Mouse (Mus musculus): ENCODE measurements around the gene Leng8. TPM values are rescaled to one million over a fixed set of nuclear protein-coding genes. Genes with fewer than 3 reads are reported as not detected.
"Not testable (repeated sequence)": the region's sequence is repeated elsewhere in the genome, so short reads cannot be mapped to it uniquely, and the experiment has no call there.

The Leng8 gene
- polyA plus RNA-seq, 1 experiment, result 56.6 TPM

- H3K4me1 ChIP-seq, result peaks cover 89% of the 10 kb centered on the region
- H3K9me3 ChIP-seq, result no peaks in the 10 kb centered on the region
- peaks cover 6% of the 10 kb centered on the region for H3K27me3 ChIP-seq (replicated peaks)
- H3K4me3 ChIP-seq (replicated peaks), result peak overlapping the region; percentile 78
- peaks cover 64% of the 10 kb centered on the region for H3K36me3 ChIP-seq (replicated peaks; ENCODE audit: low read length)
- TF ChIP-seq GATA1 (IDR thresholded peaks at IDR 0.05; ENCODE audit: borderline replicate concordance, low read length), result no peak
- no peak for TF ChIP-seq FLI1 (IDR thresholded peaks at IDR 0.05; ENCODE audit: low read length)
Measured at GRCm38 (mm10) chr7:4151241-4151640, 14.4 kb downstream of the Leng8 start.

DNA sequence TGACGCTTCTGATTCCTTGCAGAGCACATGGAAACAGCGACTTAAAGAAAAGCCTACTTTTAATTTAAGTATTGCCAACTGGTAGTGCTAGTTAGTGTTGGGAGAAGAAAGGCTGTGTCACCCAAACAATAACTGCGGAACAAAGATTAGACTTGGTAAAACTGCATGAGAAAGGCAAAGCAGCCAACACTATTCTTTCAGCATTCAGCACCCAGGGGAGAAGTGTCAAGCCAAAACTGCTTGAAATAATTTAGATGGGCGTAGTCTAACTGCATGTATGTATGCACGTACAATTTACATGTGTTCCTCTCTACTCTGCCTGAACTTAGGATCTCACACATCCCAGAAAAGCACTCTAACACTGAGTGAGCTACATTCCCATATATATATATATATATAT lies 17.5 kb downstream of the Leng8 start:
- peaks cover 6% of the 10 kb centered on the region for H3K27me3 ChIP-seq (replicated peaks)
- TF ChIP-seq FLI1 (IDR thresholded peaks at IDR 0.05; ENCODE audit: low read length) (no peak), GATA1 (IDR thresholded peaks at IDR 0.05; ENCODE audit: borderline replicate concordance, low read length) (no peak)
- peaks cover 46% of the 10 kb centered on the region for H3K36me3 ChIP-seq (replicated peaks; ENCODE audit: low read length)
- no peaks in the 10 kb centered on the region for H3K9me3 ChIP-seq
- H3K4me1 ChIP-seq, result peaks cover 60% of the 10 kb centered on the region
- H3K4me3 ChIP-seq (replicated peaks), result peak overlapping the region; percentile 14

DNA sequence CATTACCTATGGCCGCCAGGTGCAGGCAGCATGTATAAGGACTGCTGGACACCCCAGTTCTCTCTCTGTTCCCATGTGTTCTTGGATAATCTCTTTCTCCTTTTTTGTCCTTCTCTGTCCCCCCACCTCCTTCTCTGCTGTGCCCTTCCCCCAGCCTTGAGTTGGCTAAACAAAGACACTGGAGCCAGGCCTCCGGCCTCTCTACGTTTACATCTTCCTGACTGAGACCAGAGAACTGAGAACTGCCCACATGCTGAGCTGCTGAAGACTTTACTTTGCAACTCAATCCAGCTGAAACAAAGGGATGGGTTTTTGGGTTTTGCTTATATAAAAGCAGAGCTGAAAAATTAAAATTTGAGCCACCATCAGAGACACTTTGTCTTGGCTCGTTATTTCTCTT lies 18.1 kb downstream of the Leng8 start:
- no peaks in the 10 kb centered on the region for H3K9me3 ChIP-seq
- peak overlapping the region; percentile 69 for H3K4me3 ChIP-seq (replicated peaks)
- H3K4me1 ChIP-seq, result peaks cover 58% of the 10 kb centered on the region
- no peak for TF ChIP-seq GATA1 (IDR thresholded peaks at IDR 0.05; ENCODE audit: borderline replicate concordance, low read length)
- no peak for TF ChIP-seq FLI1 (IDR thresholded peaks at IDR 0.05; ENCODE audit: low read length)
- peaks cover 46% of the 10 kb centered on the region for H3K36me3 ChIP-seq (replicated peaks; ENCODE audit: low read length)
- H3K27me3 ChIP-seq (replicated peaks), result peaks cover 6% of the 10 kb centered on the region

DNA sequence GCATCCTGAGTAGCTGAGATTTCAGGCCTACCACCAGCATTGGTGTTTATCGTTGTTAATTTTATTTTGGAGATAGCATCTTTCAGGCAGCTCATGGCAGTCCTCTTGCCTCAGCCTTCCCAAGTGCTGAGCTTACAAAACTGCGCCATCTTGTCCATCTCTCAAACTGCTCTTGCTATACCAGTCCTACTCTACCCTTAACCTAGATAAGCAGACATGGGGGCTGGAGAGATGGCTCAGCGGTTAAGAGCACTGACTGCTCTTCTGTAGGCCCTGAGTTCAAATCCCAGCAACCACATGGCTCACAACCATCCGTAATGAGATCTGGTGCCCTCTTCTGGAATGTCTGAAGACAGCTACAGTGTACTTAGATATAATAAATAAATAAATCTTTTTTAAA lies 24.8 kb downstream of the Leng8 start:
- H3K9me3 ChIP-seq; H3K27me3 ChIP-seq (replicated peaks): not testable (repeated sequence)
- H3K4me3 ChIP-seq (replicated peaks), result peak overlapping the region; percentile 40
- H3K36me3 ChIP-seq (replicated peaks; ENCODE audit: low read length), result peaks cover 33% of the 10 kb centered on the region
- peaks cover 56% of the 10 kb centered on the region for H3K4me1 ChIP-seq

DNA sequence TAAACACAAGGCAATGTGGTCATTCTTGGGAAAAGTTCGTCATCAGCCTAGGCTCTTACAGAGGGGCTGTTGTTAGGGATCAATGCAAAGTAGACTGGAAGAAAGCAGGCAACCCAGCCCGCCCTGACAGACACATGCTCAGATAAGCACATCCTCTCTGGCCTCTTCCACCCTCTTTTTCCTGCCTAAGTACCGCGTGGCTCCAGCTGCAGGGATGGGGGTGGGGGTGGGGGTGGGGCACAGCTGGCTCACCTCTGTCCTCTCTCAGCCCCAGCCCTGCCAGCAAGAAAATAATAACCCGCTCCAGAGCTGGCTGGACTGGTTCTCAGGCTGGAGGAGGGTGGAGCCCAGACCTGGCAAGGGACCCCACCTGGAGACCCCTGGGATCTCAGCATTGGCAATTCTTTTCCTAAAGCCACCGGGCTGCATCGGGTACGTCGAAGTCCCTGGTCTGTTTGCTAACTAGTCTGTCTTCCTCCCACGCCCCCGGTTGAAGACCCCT lies 26.8 kb downstream of the Leng8 start:
- Histone ChIP-seq H3K4me3 (replicated peaks) (peak overlapping the region; percentile 94), H3K27me3 (replicated peaks) (no peaks in the 10 kb centered on the region), H3K36me3 (replicated peaks; ENCODE audit: low read length) (peaks cover 26% of the 10 kb centered on the region), H3K4me1 (peaks cover 64% of the 10 kb centered on the region), H3K9me3 (no peaks in the 10 kb centered on the region)
- TF ChIP-seq FLI1 (IDR thresholded peaks at IDR 0.05; ENCODE audit: low read length) (no peak), GATA1 (IDR thresholded peaks at IDR 0.05; ENCODE audit: borderline replicate concordance, low read length) (no peak)

DNA sequence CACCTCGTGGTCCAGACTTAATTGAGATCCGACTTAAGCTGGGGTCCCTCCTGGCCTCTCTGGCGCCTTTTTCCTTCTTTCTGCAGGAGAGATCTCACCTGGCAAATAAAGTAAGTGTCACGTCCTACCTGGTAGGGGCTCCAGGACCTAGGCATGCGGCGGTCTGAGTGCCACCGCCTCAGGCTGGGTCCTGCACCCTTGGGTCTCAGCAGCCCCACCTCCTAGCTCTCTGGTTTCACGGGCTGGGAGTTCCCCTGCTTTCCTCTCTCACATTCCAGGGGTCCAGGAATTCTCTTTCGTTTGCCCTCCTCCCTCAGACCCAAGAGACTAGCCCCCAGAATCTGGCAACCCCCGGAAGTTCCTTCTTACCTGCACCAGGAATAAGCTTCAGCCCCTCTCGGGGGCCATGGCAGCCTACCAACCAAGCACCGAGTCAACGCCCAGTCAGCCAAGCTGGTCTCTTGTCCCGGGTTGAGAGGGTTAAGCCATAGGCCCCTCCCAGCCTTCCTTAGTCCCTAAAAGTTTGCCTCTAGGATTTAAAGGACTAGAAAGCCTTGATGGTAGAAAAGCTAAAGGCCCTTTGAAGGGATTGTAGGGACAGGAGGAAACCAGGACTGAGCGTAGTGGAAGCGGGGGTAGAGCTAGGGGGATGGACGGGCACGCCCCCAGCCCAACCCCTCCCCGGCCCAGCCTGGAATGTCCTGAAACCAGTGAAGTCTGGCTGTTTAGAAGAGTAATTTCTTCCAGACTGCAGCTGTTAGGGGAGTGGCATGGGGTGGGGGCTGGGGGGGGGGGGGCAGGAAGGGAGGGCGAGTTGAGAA lies 27.5 kb downstream of the Leng8 start, which contains the start of gene Cdc42ep5:
Cdc42ep5 (minus strand) TSS at position 771 of the 821 bp plus-strand sequence.
- TF ChIP-seq GATA1 (IDR thresholded peaks at IDR 0.05; ENCODE audit: borderline replicate concordance, low read length), result no peak
- TF ChIP-seq FLI1 (IDR thresholded peaks at IDR 0.05; ENCODE audit: low read length), result no peak
- H3K4me1 ChIP-seq, result peaks cover 64% of the 10 kb centered on the region
- H3K9me3 ChIP-seq, result no peaks in the 10 kb centered on the region
- H3K4me3 ChIP-seq (replicated peaks), result peak within 1 kb of the TSS; percentile 94
- no peaks in the 10 kb centered on the region for H3K27me3 ChIP-seq (replicated peaks)
- H3K36me3 ChIP-seq (replicated peaks; ENCODE audit: low read length), result peaks cover 26% of the 10 kb centered on the region

DNA sequence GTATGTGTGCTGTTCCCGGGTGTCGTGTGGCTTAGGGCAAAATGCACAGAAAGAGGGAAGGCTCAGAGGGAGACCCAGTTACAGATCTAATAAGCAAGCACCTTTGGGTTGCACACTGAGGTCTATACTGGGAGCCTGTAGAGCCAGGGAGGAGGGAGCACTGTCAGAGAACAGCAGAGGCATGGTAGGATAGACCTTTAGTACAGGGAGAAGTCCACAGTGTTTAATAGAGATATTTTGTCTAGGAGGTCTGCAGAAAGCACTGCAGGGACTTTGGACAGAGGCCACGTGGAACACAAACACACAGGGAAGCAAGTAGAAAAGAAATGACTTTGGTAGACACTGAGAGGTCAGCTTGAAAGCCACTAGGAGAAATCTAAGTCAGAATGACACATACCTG lies 28.4 kb downstream of the Leng8 start:
- no peaks in the 10 kb centered on the region for H3K27me3 ChIP-seq (replicated peaks)
- TF ChIP-seq GATA1 (IDR thresholded peaks at IDR 0.05; ENCODE audit: borderline replicate concordance, low read length), result no peak
- TF ChIP-seq FLI1 (IDR thresholded peaks at IDR 0.05; ENCODE audit: low read length), result no peak
- peaks cover 68% of the 10 kb centered on the region for H3K4me1 ChIP-seq
- peaks cover 26% of the 10 kb centered on the region for H3K36me3 ChIP-seq (replicated peaks; ENCODE audit: low read length)
- H3K9me3 ChIP-seq, result no peaks in the 10 kb centered on the region
- H3K4me3 ChIP-seq (replicated peaks), result peak overlapping the region; percentile 94

DNA sequence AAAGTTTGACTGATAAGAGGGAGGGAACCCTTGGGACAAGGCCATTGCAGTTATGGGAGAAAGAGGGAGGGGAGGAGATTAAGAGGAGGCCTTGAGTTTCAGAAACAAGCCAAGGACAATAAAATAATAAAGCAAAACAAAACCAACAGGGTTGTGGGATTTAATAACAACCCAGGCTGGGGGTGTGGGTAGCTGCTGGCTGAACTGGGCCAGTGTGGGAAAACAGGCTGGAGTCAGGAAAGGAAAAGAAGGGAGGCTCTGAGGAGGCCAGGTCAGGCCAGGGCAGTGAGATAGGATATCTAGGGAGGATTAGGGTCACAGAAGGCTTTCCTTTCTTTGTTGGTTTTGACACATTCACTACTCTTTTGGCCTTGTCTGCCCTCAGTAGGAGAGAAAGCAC lies 30.3 kb downstream of the Leng8 start:
- Histone ChIP-seq H3K4me3 (replicated peaks) (no peak overlapping the region), H3K27me3 (replicated peaks) (no peaks in the 10 kb centered on the region), H3K9me3 (no peaks in the 10 kb centered on the region), H3K4me1 (peaks cover 54% of the 10 kb centered on the region), H3K36me3 (replicated peaks; ENCODE audit: low read length) (peaks cover 12% of the 10 kb centered on the region)
- TF ChIP-seq FLI1 (IDR thresholded peaks at IDR 0.05; ENCODE audit: low read length), result no peak
- no peak for TF ChIP-seq GATA1 (IDR thresholded peaks at IDR 0.05; ENCODE audit: borderline replicate concordance, low read length)

DNA sequence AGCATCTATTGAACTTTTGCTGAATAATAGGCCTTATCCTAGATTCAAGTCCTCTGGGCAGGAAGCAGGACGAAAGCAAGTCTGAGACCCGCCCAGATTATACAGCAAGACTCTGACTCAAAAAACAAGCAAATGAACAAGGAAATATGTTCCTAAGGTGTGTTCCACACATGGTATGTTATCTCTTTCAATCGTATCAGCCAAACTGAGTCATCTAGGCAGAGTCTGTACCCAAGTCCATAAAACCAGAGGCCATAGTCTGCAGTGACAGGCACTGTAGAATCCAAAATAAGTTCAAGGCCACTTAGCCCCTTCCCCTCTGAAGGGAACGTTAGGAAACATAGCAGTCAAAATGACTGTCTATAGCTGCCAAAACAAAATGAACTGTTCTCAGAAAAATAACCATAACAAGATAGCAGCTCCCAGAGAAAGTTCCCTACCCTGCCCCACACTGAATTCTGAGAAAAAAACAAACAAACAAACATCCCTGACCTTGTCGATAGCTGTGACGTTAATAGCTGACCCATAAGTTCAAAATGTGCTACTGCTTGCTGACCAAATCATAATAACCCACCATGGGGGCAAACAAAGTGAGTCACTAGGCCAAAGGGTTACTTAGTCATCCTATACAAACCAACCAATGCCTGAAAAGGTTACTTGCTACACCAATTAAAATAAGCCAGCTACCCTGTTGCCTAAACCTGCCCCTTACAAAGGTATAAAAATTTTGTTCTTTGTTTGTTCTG lies 33.5 kb downstream of the Leng8 start:
- Histone ChIP-seq H3K27me3 (replicated peaks) (no peaks in the 10 kb centered on the region), H3K36me3 (replicated peaks; ENCODE audit: low read length) (no peaks in the 10 kb centered on the region), H3K9me3 (no peaks in the 10 kb centered on the region), H3K4me1 (peaks cover 25% of the 10 kb centered on the region), H3K4me3 (replicated peaks) (no peak overlapping the region)
- TF ChIP-seq FLI1 (IDR thresholded peaks at IDR 0.05; ENCODE audit: low read length) (no peak), GATA1 (IDR thresholded peaks at IDR 0.05; ENCODE audit: borderline replicate concordance, low read length) (no peak)

DNA sequence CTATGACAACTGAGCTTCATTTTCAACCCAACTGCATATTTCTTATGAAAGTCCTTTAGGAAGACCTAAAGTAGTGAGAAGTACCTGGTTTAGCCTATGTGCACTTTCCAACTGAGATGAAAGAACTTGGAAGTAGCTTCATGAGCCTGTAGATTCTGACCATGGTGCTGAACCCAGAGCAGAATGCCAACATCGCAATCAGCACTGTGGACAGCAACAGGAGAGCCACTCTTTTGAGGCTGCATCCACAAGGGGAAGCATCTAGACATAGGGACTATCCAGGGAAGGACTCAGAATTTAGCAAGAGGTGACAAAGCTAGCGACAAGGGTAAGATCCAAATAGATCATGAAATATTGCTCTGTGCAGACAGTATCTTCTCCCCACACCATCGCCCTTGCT lies 41.6 kb downstream of the Leng8 start:
- H3K9me3 ChIP-seq, result peaks cover 4% of the 10 kb centered on the region; the same call in 1 of the 2 replicates
- H3K4me1 ChIP-seq, result no peaks in the 10 kb centered on the region
- H3K4me3 ChIP-seq (replicated peaks), result no peak overlapping the region
- TF ChIP-seq FLI1 (IDR thresholded peaks at IDR 0.05; ENCODE audit: low read length) (no peak), GATA1 (IDR thresholded peaks at IDR 0.05; ENCODE audit: borderline replicate concordance, low read length) (no peak)
- no peaks in the 10 kb centered on the region for H3K36me3 ChIP-seq (replicated peaks; ENCODE audit: low read length)
- peaks cover 7% of the 10 kb centered on the region for H3K27me3 ChIP-seq (replicated peaks)

Other genes with a start within 250 kb of the Leng8 start
- gene Gm14548, start 238.9 kb upstream of the Leng8 start, polyA plus RNA-seq (2012; ENCODE audit: insufficient read depth, low replicate concordance), result 0.12 TPM in 1 of 2 replicates, not detected in the other
- gene Lilra6, start 221.5 kb upstream of the Leng8 start, polyA plus RNA-seq (2012; ENCODE audit: insufficient read depth, low replicate concordance), result 1.1 TPM in 1 of 2 replicates, not detected in the other
- gene Lair1, start 73.8 kb upstream of the Leng8 start, polyA plus RNA-seq (2012; ENCODE audit: insufficient read depth, low replicate concordance), result 0.12 TPM in 1 of 2 replicates, not detected in the other
- not detected in 2 replicates for gene Ttyh1, start 17.6 kb upstream of the Leng8 start, polyA plus RNA-seq (2012; ENCODE audit: insufficient read depth, low replicate concordance)
- 1.6 and 5.1 TPM in 2 replicates for gene Leng9, start 13.3 kb downstream of the Leng8 start, polyA plus RNA-seq (2012; ENCODE audit: insufficient read depth, low replicate concordance)
- gene Cdc42ep5, start 27.8 kb downstream of the Leng8 start, polyA plus RNA-seq (2012; ENCODE audit: insufficient read depth, low replicate concordance), result 634 and 2,176 TPM in 2 replicates
- not detected in 2 replicates for gene Lilra5, start 100.7 kb downstream of the Leng8 start, polyA plus RNA-seq (2012; ENCODE audit: insufficient read depth, low replicate concordance)
- gene Ncr1, start 200.7 kb downstream of the Leng8 start, polyA plus RNA-seq (2012; ENCODE audit: insufficient read depth, low replicate concordance), result not detected in 2 replicates

Data from megakaryocyte, embryonic 14.5 days (primary cell).